Mouse (Mus musculus) bone marrow, adult 2 months (tissue): ENCODE results near the gene Map4. TPM values are rescaled to one million over a fixed set of nuclear protein-coding genes. Genes with fewer than 3 reads are reported as not detected.

Experiments used
- H3K27ac ChIP-seq: fragments of 200-500 bp; 2 replicates; pipeline ENCODE4 v1.5.1; 2012; ENCODE audit warnings: low read depth, mild to moderate bottlenecking, control low read depth, inconsistent platforms, low read length; ENCODE audit not compliant: control insufficient read depth, poor library complexity, insufficient read depth
- H3K4me1 ChIP-seq: fragments of 200-500 bp; 2 replicates; pipeline ENCODE4 v1.6.1; 2011; ENCODE audit warnings: low read length; ENCODE audit not compliant: control insufficient read depth, insufficient read depth
- H3K4me3 ChIP-seq: fragments of 200-500 bp; replicated peaks from 2 replicates; pipeline ENCODE3; 2011; ENCODE audit warnings: mild to moderate bottlenecking, low read depth, low read length, control low read depth; ENCODE audit not compliant: control insufficient read depth
- CTCF ChIP-seq: fragments of 200-500 bp; IDR thresholded peaks from 2 replicates; pipeline ENCODE4 v1.5.1; 2011; ENCODE audit warnings: low read length, control low read depth; ENCODE audit not compliant: control insufficient read depth, insufficient read depth
- POLR2A ChIP-seq: fragments of 200-500 bp; IDR thresholded peaks from 2 replicates; pipeline ENCODE4 v1.6.1; 2011; ENCODE audit warnings: low read depth, mild to moderate bottlenecking, control low read depth, low read length, borderline replicate concordance; ENCODE audit not compliant: control insufficient read depth
- WGBS: fragments of 180-500 bp; shearing (Covaris S2); methylation state at CpG from one replicate; pipeline ENCODE4 v1.1.7; 2018; 5-methylcytosine and 5-hydroxymethylcytosine counted together
- polyA plus RNA-seq: library from polyadenylated mRNA; stranded (reverse); fragments of >200 nt; gene quantifications from 2 replicates; pipeline ENCODE4 v1.2.4, GENCODE M21; 2011; ENCODE audit warnings: low replicate concordance; ENCODE audit not compliant: missing spikeins, insufficient read depth, insufficient read length

The Map4 gene
- polyA plus RNA-seq, 1 experiment: 33.6 TPM

DNA sequence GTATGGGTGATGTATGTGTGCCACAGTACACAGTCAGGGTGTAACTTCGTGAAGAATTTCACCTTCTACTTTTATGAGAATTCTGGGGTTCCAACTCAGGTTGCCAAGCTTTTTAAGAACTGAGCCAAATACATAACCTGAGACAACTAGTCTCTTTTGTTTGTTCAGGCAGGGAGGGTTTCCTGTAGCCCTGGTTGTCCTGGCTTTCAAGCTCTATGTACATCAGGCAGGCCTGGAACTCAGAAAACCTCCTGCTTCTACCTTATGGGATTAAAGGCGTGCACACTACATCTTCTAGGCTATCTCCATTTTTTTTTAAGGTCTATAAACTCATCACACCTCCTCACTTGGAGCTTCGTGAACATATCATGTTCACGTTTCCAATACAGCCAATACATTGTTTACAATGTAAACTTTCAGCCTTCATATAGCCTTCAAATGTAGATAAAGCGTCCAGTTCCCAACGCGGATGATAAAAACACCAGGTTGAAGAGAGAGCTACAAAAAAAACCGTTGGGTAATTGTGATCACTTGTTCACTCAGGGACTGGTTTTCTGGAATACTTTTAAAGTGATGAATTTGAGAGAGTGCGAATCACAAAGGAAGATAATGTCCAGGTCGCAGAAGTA lies 199.8 kb downstream of the Map4 start:
- WGBS: 17% methylated on average over 10 of the region's 10 CpGs
- no peak for TF ChIP-seq POLR2A
- no peak for TF ChIP-seq CTCF

DNA sequence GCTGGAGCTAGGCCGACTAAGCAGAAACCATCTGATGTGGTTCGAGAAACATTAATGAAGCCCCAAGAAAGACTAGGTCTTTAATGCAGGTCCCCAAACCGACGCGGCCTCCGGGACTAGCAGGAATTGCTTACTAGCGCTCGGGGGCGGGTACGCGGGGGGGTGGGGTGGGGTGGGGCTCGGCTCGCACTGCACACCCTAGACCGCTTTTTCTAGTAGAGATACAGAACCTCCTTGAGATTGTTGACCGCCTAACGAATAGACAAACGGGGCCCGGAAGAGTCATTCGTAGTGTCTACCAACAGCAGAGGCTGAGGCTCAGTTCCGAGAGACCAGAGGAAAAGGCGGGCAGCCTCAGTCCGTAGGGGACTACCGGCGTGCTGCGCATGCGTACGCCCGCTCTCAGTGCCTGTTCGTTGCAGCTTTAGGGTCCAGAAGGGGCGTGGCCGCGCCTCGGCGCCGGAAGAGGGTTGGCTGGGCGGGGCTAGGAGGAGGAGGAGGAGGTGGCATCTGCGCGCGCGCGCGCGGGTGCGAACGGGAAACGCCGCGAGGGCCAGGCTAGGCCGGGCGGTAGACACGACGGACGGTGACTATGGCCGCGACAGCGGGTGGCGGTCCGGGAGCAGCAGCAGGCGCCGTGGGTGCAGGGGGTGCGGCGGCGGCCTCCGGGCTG lies 200.4 kb downstream of the Map4 start:
- WGBS: under 1% methylated on average over 61 of the region's 64 CpGs
- Histone ChIP-seq H3K4me1 (no peaks in the 10 kb centered on the region), H3K27ac (peak overlapping the region; percentile 74), H3K4me3 (peak overlapping the region; percentile 64)
- peak; percentile 90 for TF ChIP-seq POLR2A
- no peak for TF ChIP-seq CTCF

More for the DNA sequence above, 199.8 kb downstream of the Map4 start:
- H3K4me3 ChIP-seq: peak overlapping the region; percentile 64
- H3K4me1 ChIP-seq: no peaks in the 10 kb centered on the region
- peak overlapping the region; percentile 74 for H3K27ac ChIP-seq

DNA sequence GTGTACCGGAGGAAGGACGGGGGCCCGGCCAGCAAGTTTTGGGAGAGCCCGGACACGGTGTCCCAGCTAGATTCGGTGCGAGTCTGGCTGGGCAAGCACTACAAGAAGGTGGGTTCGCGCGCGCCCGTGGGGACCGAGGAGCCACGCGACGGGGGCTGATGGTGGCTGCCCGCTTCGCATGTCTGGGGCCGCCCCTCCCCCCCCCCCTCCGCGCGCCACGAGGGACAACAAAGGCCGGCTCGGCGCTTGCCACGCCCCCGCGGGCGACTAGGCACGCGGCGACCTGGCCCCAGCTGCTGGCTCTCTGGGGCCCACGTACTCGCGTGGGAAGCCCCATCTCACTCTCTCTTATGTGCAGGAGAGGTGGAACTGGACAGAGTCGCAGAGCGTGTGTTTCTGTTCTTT lies 200.9 kb downstream of the Map4 start:
- peak overlapping the region; percentile 64 for H3K4me3 ChIP-seq
- WGBS: under 1% methylated on average over 38 of the region's 38 CpGs
- no peaks in the 10 kb centered on the region for H3K4me1 ChIP-seq
- H3K27ac ChIP-seq: peak overlapping the region; percentile 74
- no peak for TF ChIP-seq POLR2A
- no peak for TF ChIP-seq CTCF

DNA sequence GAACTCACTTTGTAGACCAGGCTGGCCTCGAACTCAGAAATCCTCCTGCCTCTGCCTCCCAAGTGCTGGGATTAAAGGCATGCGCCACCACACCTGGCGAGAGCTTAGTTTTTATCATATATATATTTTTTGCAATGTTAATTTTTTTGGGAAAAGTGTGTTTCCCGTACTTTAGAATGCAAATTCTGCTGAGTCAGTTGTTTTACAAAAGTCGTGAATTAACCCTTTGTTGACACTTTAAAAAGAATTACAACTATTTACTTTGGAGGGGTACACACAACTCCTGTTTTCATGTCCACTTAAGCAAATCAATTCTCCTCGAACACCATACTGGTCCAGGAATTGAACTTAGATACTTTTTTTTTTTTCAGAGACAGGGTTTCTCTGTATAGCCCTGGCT lies 201.7 kb downstream of the Map4 start:
- TF ChIP-seq CTCF: no peak
- TF ChIP-seq POLR2A: no peak
- Histone ChIP-seq H3K4me1 (no peaks in the 10 kb centered on the region), H3K27ac (no peak overlapping the region), H3K4me3 (peak overlapping the region; percentile 16)
- WGBS: 39% methylated on average over 6 of the region's 6 CpGs

Other genes with a start within 250 kb of the Map4 start
- gene Fbxw18, start 228.8 kb upstream of the Map4 start, polyA plus RNA-seq: not detected in 2 replicates
- gene Fbxw26, start 185.4 kb upstream of the Map4 start, polyA plus RNA-seq: not detected in 2 replicates
- not detected in 2 replicates for gene Fbxw27, start 140.8 kb upstream of the Map4 start, polyA plus RNA-seq
- gene Spink8, start 119.2 kb upstream of the Map4 start, polyA plus RNA-seq: not detected in 2 replicates
- 12.8 and 25.8 TPM in 2 replicates for gene Nme6, start 98.7 kb upstream of the Map4 start, polyA plus RNA-seq
- 1,948 and 4,579 TPM in 2 replicates for gene Camp, start 81.8 kb upstream of the Map4 start, polyA plus RNA-seq
- gene Cdc25a, start 55.9 kb upstream of the Map4 start, polyA plus RNA-seq: 18.7 and 28.3 TPM in 2 replicates
- 25.1 and 41.4 TPM in 2 replicates for gene Smarcc1, start 186.2 kb downstream of the Map4 start, polyA plus RNA-seq
- gene Dhx30, start 186.4 kb downstream of the Map4 start, polyA plus RNA-seq: 65.7 and 70.2 TPM in 2 replicates